Mouse (Mus musculus) olfactory bulb, adult 2 months (tissue): ENCODE measurements around the gene Ipmk.

Source experiments
- CTCF ChIP-seq: fragments of 200-500 bp; IDR thresholded peaks from 2 replicates; pipeline ENCODE4 v1.5.1; 2012; ENCODE audit warnings: low read depth, mild to moderate bottlenecking, low read length, moderate library complexity; ENCODE audit not compliant: insufficient read depth
- POLR2A ChIP-seq: fragments of 200-500 bp; IDR thresholded peaks from 2 replicates; pipeline ENCODE4 v1.6.1; 2012; ENCODE audit warnings: mild to moderate bottlenecking, low read depth, low read length, moderate library complexity; ENCODE audit not compliant: insufficient read depth

DNA sequence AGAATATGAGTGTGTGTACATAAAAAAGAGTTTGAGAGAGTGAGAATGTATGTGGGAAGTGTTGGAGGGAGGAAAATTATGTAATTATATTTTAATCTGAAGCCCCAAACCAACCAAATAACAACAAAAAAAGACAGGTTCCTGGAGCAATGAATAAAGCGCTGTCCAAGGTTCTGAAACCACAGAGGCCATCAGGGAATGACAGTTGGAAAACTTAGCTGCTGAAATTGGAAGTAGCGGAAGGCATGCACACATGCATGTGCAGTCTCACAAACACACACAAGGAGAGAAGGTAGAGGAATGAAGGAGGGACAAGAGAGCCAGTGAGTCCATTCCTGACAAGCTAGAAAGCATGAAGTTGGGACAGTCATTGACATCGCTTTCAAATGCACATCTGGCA lies 56.1 kb downstream of the Ipmk start:
- TF ChIP-seq CTCF (no peak), POLR2A (no peak)
